Mouse (Mus musculus): ENCODE measurements at regions not wholly inside any gene's neighbourhood (a gene's known extent, or its start where the extent isn't known, plus 50 kb on each side); places are given as distances from the start of the nearest gene placed in this dataset.

- Histone ChIP-seq H3K79me2 (ENCODE audit: control insufficient read depth, insufficient read depth, low read length, poor library complexity) (no peaks in the 10 kb centered on the region), H3K4me3 (ENCODE audit: control insufficient read depth in 1 of 2, insufficient read depth in 1 of 2, low read depth in 2 of 2, low read length in 2 of 2) (no peak overlapping the region), H3K4me1 (ENCODE audit: control insufficient read depth in 1 of 2, insufficient read depth in 2 of 2, low read length in 2 of 2) (no peaks in the 10 kb centered on the region), H3K9me3 (replicated peaks; ENCODE audit: insufficient read depth, low read length) (no peaks in the 10 kb centered on the region), H3K9ac (ENCODE audit: control insufficient read depth, low read depth, low read length, poor library complexity, severe bottlenecking) (no peak overlapping the region), H3K27me3 (ENCODE audit: control insufficient read depth in 1 of 2, insufficient read depth in 2 of 2, low read length in 2 of 2) (no peaks in the 10 kb centered on the region), H3K27ac (ENCODE audit: control insufficient read depth, low read depth, low read length) (no peak overlapping the region), H3K36me3 (ENCODE audit: control insufficient read depth in 1 of 2, insufficient read depth in 2 of 2, low read length in 2 of 2) (no peaks in the 10 kb centered on the region)
- DNase-seq (ENCODE audit: low read depth, low spot score) = no peak
- TF ChIP-seq UBTF (IDR thresholded peaks at IDR 0.05; ENCODE audit: borderline replicate concordance, insufficient read depth, low read depth, low read length) = no peak
- no peak for TF ChIP-seq USF1 (IDR thresholded peaks at IDR 0.05; ENCODE audit: low read depth, low read length)
- no peak for TF ChIP-seq NELFE (IDR thresholded peaks at IDR 0.05; ENCODE audit: low read depth, low read length)
- TF ChIP-seq JUND (IDR thresholded peaks at IDR 0.05; ENCODE audit: low read depth, low read length) = no peak
- TF ChIP-seq NRF1 (IDR thresholded peaks at IDR 0.05; ENCODE audit: insufficient read depth, low read depth, low read length, poor library complexity, severe bottlenecking) = no peak
- no peak for TF ChIP-seq GABPA (IDR thresholded peaks at IDR 0.05; ENCODE audit: low read depth, low read length)
- no peak for TF ChIP-seq CTCF (IDR thresholded peaks at IDR 0.05 in 2 of 3, conservative IDR thresholded peaks at IDR 0.05 in 1 of 3; ENCODE audit: control insufficient read depth in 1 of 3, insufficient read depth in 1 of 3, low read depth in 2 of 3, low read length in 3 of 3, poor library complexity in 1 of 3, severe bottlenecking in 1 of 3)
- TF ChIP-seq KAT2A (conservative IDR thresholded peaks at IDR 0.05; ENCODE audit: low read depth, low read length) = no peak
- no peak for TF ChIP-seq USF2 (IDR thresholded peaks at IDR 0.05; ENCODE audit: borderline replicate concordance in 1 of 2, insufficient read depth in 1 of 2, low read depth in 1 of 2, low read length in 2 of 2)
- no peak for TF ChIP-seq ZKSCAN1 (IDR thresholded peaks at IDR 0.05; ENCODE audit: low read depth, low read length)
- TF ChIP-seq BHLHE40 (IDR thresholded peaks at IDR 0.05; ENCODE audit: borderline replicate concordance, low read depth, low read length) = no peak
- no peak for TF ChIP-seq E2F4 (IDR thresholded peaks at IDR 0.05; ENCODE audit: borderline replicate concordance, low read depth, low read length)
- TF ChIP-seq HCFC1 (IDR thresholded peaks at IDR 0.05; ENCODE audit: low read depth, low read length) = no peak
- no peak for TF ChIP-seq POLR2AphosphoS2 (IDR thresholded peaks at IDR 0.05; ENCODE audit: low read length)
- no peak for TF ChIP-seq ZMIZ1 (IDR thresholded peaks at IDR 0.05; ENCODE audit: low read depth, low read length)
- no peak for TF ChIP-seq TBP (IDR thresholded peaks at IDR 0.05; ENCODE audit: low read depth, low read length)
- TF ChIP-seq SMC3 (IDR thresholded peaks at IDR 0.05; ENCODE audit: low read depth, low read length) = no peak
- TF ChIP-seq CHD2 (IDR thresholded peaks at IDR 0.05; ENCODE audit: low read length) = no peak
- no peak for TF ChIP-seq ELF1 (IDR thresholded peaks at IDR 0.05; ENCODE audit: low read depth, low read length)
- no peak for TF ChIP-seq MYB (IDR thresholded peaks at IDR 0.05; ENCODE audit: low read depth, low read length)
Observed at GRCm38 (mm10) chr10:92079421-92079820, 642.8 kb downstream of the Nedd1 start.

DNA sequence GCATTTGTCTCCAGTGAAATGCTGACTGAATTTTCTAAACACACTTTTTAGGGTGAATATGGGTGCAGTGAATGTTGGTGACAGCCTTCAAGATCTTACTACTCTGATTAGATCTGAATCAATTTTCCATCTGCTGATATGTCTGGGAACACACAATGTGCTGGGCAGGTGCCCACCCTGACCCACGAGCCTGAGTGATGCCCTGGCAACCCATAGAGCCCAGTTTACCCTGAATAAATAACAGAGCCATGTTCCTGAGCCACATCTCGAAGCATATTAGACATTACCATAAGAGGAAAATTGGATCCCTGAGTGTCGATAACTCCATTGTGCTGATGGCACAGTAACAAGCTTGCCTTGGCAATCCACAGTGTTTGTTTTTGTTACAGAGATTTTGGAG lies 644.9 kb downstream of the Nedd1 start:
- Histone ChIP-seq H3K9me3 (replicated peaks; ENCODE audit: insufficient read depth, low read length) (no peaks in the 10 kb centered on the region), H3K36me3 (ENCODE audit: control insufficient read depth in 1 of 2, insufficient read depth in 2 of 2, low read length in 2 of 2) (no peaks in the 10 kb centered on the region), H3K4me1 (ENCODE audit: control insufficient read depth in 1 of 2, insufficient read depth in 2 of 2, low read length in 2 of 2) (no peaks in the 10 kb centered on the region), H3K79me2 (ENCODE audit: control insufficient read depth, insufficient read depth, low read length, poor library complexity) (no peaks in the 10 kb centered on the region), H3K9ac (ENCODE audit: control insufficient read depth, low read depth, low read length, poor library complexity, severe bottlenecking) (no peak overlapping the region), H3K27ac (ENCODE audit: control insufficient read depth, low read depth, low read length) (no peak overlapping the region), H3K27me3 (ENCODE audit: control insufficient read depth in 1 of 2, insufficient read depth in 2 of 2, low read length in 2 of 2) (no peaks in the 10 kb centered on the region), H3K4me3 (ENCODE audit: control insufficient read depth in 1 of 2, insufficient read depth in 1 of 2, low read depth in 2 of 2, low read length in 2 of 2) (no peak overlapping the region)
- DNase-seq (ENCODE audit: low read depth, low spot score) = no peak
- no peak for TF ChIP-seq POLR2A (IDR thresholded peaks at IDR 0.05; ENCODE audit: control insufficient read depth in 1 of 2, insufficient read depth in 1 of 2, low read depth in 1 of 2, low read length in 2 of 2, poor library complexity in 1 of 2)
- no peak for TF ChIP-seq POLR2AphosphoS2 (IDR thresholded peaks at IDR 0.05; ENCODE audit: low read length)

Data from MEL (cell line).